Mouse (Mus musculus): ENCODE data around the gene Trpm6. TPM values are rescaled to one million over a fixed set of nuclear protein-coding genes. Genes with fewer than 3 reads are reported as not detected.

The Trpm6 gene
- total and polyA plus RNA-seq, 2 experiments from 2014 or later, result 0.20 TPM; not detected in 1

- peak overlapping the region; percentile 58 for H3K4me2 ChIP-seq (ENCODE audit: low read depth, low read length)
- H3K27ac ChIP-seq (ENCODE audit: low read depth), result no peak overlapping the region
- WGBS, result 91% methylated on average over 1 of the region's 1 CpGs
- no peaks in the 10 kb centered on the region for H3K27me3 ChIP-seq (ENCODE audit: control insufficient read depth, insufficient read depth, low read length)
- ATAC-seq (ENCODE audit: insufficient read depth, low read depth), result no peak
- H3K4me3 ChIP-seq (ENCODE audit: low read depth, low read length), result peak overlapping the region; percentile 36; the same call in 1 of the 2 replicates
- no peaks in the 10 kb centered on the region for H3K36me3 ChIP-seq (replicated peaks; ENCODE audit: control insufficient read depth, insufficient read depth, low read length)
- no peak for TF ChIP-seq EP300 (IDR thresholded peaks at IDR 0.05; ENCODE audit: low read depth)
- no peak for TF ChIP-seq CTCF (IDR thresholded peaks at IDR 0.05; ENCODE audit: low read depth)
- H3K9ac ChIP-seq (replicated peaks; ENCODE audit: low read depth, low read length), result no peak overlapping the region
- no peak for DNase-seq (ENCODE audit: low spot score)
- H3K4me1 ChIP-seq (ENCODE audit: control insufficient read depth, insufficient read depth), result peaks cover 5% of the 10 kb centered on the region; the same call in 1 of the 2 replicates
- H3K9me3 ChIP-seq (replicated peaks; ENCODE audit: control insufficient read depth, low read length), result no peaks in the 10 kb centered on the region
Measured at GRCm38 (mm10) chr19:18889632-18890031, 139.8 kb downstream of the Trpm6 start.

GRCm38 (mm10) chr19:18890216-18890615 lies 140.4 kb downstream of the Trpm6 start:
- TF ChIP-seq CTCF (IDR thresholded peaks at IDR 0.05; ENCODE audit: low read depth), result no peak
- TF ChIP-seq EP300 (IDR thresholded peaks at IDR 0.05; ENCODE audit: low read depth), result no peak
- Histone ChIP-seq H3K4me2 (ENCODE audit: low read depth, low read length) (no peak overlapping the region), H3K36me3 (replicated peaks; ENCODE audit: control insufficient read depth, insufficient read depth, low read length) (no peaks in the 10 kb centered on the region), H3K27me3 (ENCODE audit: control insufficient read depth, insufficient read depth, low read length) (no peaks in the 10 kb centered on the region), H3K4me3 (ENCODE audit: low read depth, low read length) (no peak overlapping the region), H3K9ac (replicated peaks; ENCODE audit: low read depth, low read length) (no peak overlapping the region), H3K9me3 (replicated peaks; ENCODE audit: control insufficient read depth, low read length) (no peaks in the 10 kb centered on the region), H3K4me1 (ENCODE audit: control insufficient read depth, insufficient read depth) (peaks cover 5% of the 10 kb centered on the region; the same call in 1 of the 2 replicates), H3K27ac (ENCODE audit: low read depth) (no peak overlapping the region)
- DNase-seq (ENCODE audit: low spot score) (no peak), ATAC-seq (ENCODE audit: insufficient read depth, low read depth) (no peak)
- 51% methylated on average over 4 of the region's 4 CpGs for WGBS

GRCm38 (mm10) chr19:18898238-18898637 lies 148.5 kb downstream of the Trpm6 start:
- Histone ChIP-seq H3K4me1 (ENCODE audit: control insufficient read depth, insufficient read depth) (no peaks in the 10 kb centered on the region), H3K4me2 (ENCODE audit: low read depth, low read length) (no peak overlapping the region), H3K27ac (ENCODE audit: low read depth) (no peak overlapping the region), H3K9ac (replicated peaks; ENCODE audit: low read depth, low read length) (no peak overlapping the region), H3K27me3 (ENCODE audit: control insufficient read depth, insufficient read depth, low read length) (no peaks in the 10 kb centered on the region), H3K4me3 (ENCODE audit: low read depth, low read length) (no peak overlapping the region), H3K36me3 (replicated peaks; ENCODE audit: control insufficient read depth, insufficient read depth, low read length) (no peaks in the 10 kb centered on the region), H3K9me3 (replicated peaks; ENCODE audit: control insufficient read depth, low read length) (no peaks in the 10 kb centered on the region)
- ATAC-seq (ENCODE audit: insufficient read depth, low read depth) (no peak), DNase-seq (ENCODE audit: low spot score) (no peak)
- TF ChIP-seq CTCF (IDR thresholded peaks at IDR 0.05; ENCODE audit: low read depth) (no peak), EP300 (IDR thresholded peaks at IDR 0.05; ENCODE audit: low read depth) (no peak)

GRCm38 (mm10) chr19:18902041-18902693 lies 152.4 kb downstream of the Trpm6 start:
- no peak overlapping the region for H3K4me2 ChIP-seq (ENCODE audit: low read depth, low read length)
- ATAC-seq (ENCODE audit: insufficient read depth, low read depth), result no peak

DNA sequence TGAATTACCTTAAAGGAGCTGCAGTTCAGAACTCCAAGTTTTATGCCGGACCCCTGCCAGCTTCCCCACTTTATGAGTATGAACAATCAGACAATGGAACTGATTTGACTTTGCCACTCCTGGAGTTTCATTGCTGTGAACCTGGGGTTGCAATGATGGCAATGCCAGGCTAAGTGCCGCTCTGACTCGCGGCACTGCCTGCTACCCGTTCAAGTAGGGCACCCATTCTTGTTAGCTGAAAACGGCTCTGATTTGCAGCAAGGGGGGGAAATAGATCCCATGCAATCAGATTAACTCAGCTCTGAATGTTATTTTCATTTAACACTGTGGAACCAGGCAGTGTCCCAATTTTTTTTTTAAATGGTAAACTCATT lies 152.9 kb downstream of the Trpm6 start:
- no peaks in the 10 kb centered on the region for H3K36me3 ChIP-seq (replicated peaks; ENCODE audit: control insufficient read depth, insufficient read depth, low read length)
- no peak overlapping the region for H3K4me3 ChIP-seq (ENCODE audit: low read depth, low read length)
- H3K4me2 ChIP-seq (ENCODE audit: low read depth, low read length), result no peak overlapping the region
- no peak overlapping the region for H3K9ac ChIP-seq (replicated peaks; ENCODE audit: low read depth, low read length)
- H3K9me3 ChIP-seq (replicated peaks; ENCODE audit: control insufficient read depth, low read length), result no peaks in the 10 kb centered on the region
- H3K27me3 ChIP-seq (ENCODE audit: control insufficient read depth, insufficient read depth, low read length), result no peaks in the 10 kb centered on the region
- H3K4me1 ChIP-seq (ENCODE audit: control insufficient read depth, insufficient read depth), result no peaks in the 10 kb centered on the region
- DNase-seq (ENCODE audit: low spot score) (no peak), ATAC-seq (ENCODE audit: insufficient read depth, low read depth) (no peak)
- no peak for TF ChIP-seq EP300 (IDR thresholded peaks at IDR 0.05; ENCODE audit: low read depth)
- no peak for TF ChIP-seq CTCF (IDR thresholded peaks at IDR 0.05; ENCODE audit: low read depth)
- 85% methylated on average over 6 of the region's 6 CpGs for WGBS
- no peak overlapping the region for H3K27ac ChIP-seq (ENCODE audit: low read depth)

More at GRCm38 (mm10) chr19:18902041-18902693, 152.4 kb downstream of the Trpm6 start:
- WGBS, result 83% methylated on average over 15 of the region's 15 CpGs
- H3K27ac ChIP-seq (ENCODE audit: low read depth), result no peak overlapping the region
- no peaks in the 10 kb centered on the region for H3K4me1 ChIP-seq (ENCODE audit: control insufficient read depth, insufficient read depth)
- no peak for DNase-seq (ENCODE audit: low spot score)
- no peaks in the 10 kb centered on the region for H3K27me3 ChIP-seq (ENCODE audit: control insufficient read depth, insufficient read depth, low read length)
- H3K4me3 ChIP-seq (ENCODE audit: low read depth, low read length), result no peak overlapping the region
- no peak for TF ChIP-seq EP300 (IDR thresholded peaks at IDR 0.05; ENCODE audit: low read depth)
- no peak for TF ChIP-seq CTCF (IDR thresholded peaks at IDR 0.05; ENCODE audit: low read depth)
- no peaks in the 10 kb centered on the region for H3K36me3 ChIP-seq (replicated peaks; ENCODE audit: control insufficient read depth, insufficient read depth, low read length)
- no peaks in the 10 kb centered on the region for H3K9me3 ChIP-seq (replicated peaks; ENCODE audit: control insufficient read depth, low read length)
- no peak overlapping the region for H3K9ac ChIP-seq (replicated peaks; ENCODE audit: low read depth, low read length)

DNA sequence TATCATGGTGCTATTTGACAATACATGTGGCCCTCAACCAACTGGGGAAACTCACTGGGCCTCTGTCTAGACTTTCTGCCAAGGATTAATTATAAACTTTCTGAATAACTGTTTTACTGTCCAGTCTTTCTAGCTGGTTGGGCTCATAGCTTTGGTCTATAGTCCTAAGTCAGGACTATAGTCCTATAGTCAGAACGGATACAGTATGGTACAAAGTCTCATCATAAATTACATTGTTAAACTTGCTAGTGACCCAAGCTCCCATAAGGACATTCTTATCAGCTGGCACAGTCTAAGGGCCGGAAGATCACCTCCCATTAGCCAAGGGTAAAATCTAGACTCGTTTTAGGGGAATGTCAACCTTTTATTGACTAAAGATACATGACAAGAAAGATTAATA lies 155.7 kb downstream of the Trpm6 start:
- H3K4me1 ChIP-seq (ENCODE audit: control insufficient read depth, insufficient read depth), result no peaks in the 10 kb centered on the region
- no peak overlapping the region for H3K4me2 ChIP-seq (ENCODE audit: low read depth, low read length)
- ATAC-seq (ENCODE audit: insufficient read depth, low read depth) (no peak), DNase-seq (ENCODE audit: low spot score) (no peak)
- WGBS, result 50% methylated on average over 3 of the region's 3 CpGs
- H3K9me3 ChIP-seq (replicated peaks; ENCODE audit: control insufficient read depth, low read length), result no peaks in the 10 kb centered on the region
- no peak overlapping the region for H3K9ac ChIP-seq (replicated peaks; ENCODE audit: low read depth, low read length)
- H3K27ac ChIP-seq (ENCODE audit: low read depth), result no peak overlapping the region
- no peaks in the 10 kb centered on the region for H3K27me3 ChIP-seq (ENCODE audit: control insufficient read depth, insufficient read depth, low read length)
- no peak overlapping the region for H3K4me3 ChIP-seq (ENCODE audit: low read depth, low read length)
- TF ChIP-seq CTCF (IDR thresholded peaks at IDR 0.05; ENCODE audit: low read depth) (no peak), EP300 (IDR thresholded peaks at IDR 0.05; ENCODE audit: low read depth) (no peak)
- no peaks in the 10 kb centered on the region for H3K36me3 ChIP-seq (replicated peaks; ENCODE audit: control insufficient read depth, insufficient read depth, low read length)

All from heart, postnatal 0 days (tissue).